Mouse (Mus musculus) CH12.LX (cell line): ENCODE results near the gene Megf8.

Source experiments
- CHD1 ChIP-seq: IDR thresholded peaks from 2 replicates; pipeline ENCODE4 v1.6.1; 2012; ENCODE audit warnings: low read depth, low read length, improper control_type of control experiment, inconsistent platforms
- CTCF ChIP-seq, 2 experiments: IDR thresholded peaks in 1 of 2; conservative IDR thresholded peaks in 1 of 2; 2 replicates each; pipeline ENCODE4 v1.5.1; 2011 to 2012; ENCODE audit warnings: low read depth in 2 of 2, low read length in 2 of 2, improper control_type of control experiment in 1 of 2, inconsistent platforms in 1 of 2, mild to moderate bottlenecking in 1 of 2, moderate library complexity in 1 of 2
- ETS1 ChIP-seq: conservative IDR thresholded peaks from 2 replicates; pipeline ENCODE4 v1.6.1; 2012; ENCODE audit warnings: low read depth, mild to moderate bottlenecking, inconsistent platforms, low read length, improper control_type of control experiment, moderate library complexity
- GABPA ChIP-seq: IDR thresholded peaks from 2 replicates; pipeline ENCODE4 v1.6.1; 2012; ENCODE audit warnings: low read depth, low read length, improper control_type of control experiment, inconsistent platforms; ENCODE audit not compliant: insufficient replicate concordance
- HCFC1 ChIP-seq: IDR thresholded peaks from 2 replicates; pipeline ENCODE4 v1.6.1; 2012; ENCODE audit warnings: low read depth, mild to moderate bottlenecking, inconsistent platforms, low read length, improper control_type of control experiment
- IRF4 ChIP-seq: IDR thresholded peaks from 2 replicates; pipeline ENCODE4 v1.6.1; 2014; ENCODE audit warnings: low read depth, mild to moderate bottlenecking, inconsistent platforms, low read length, improper control_type of control experiment
- KAT2A ChIP-seq: IDR thresholded peaks from 2 replicates; pipeline ENCODE4 v1.6.1; 2012; ENCODE audit warnings: low read length, improper control_type of control experiment, inconsistent platforms; ENCODE audit not compliant: insufficient replicate concordance
- MAX ChIP-seq: IDR thresholded peaks from 2 replicates; pipeline ENCODE4 v1.6.1; 2011; ENCODE audit warnings: low read length, improper control_type of control experiment
- POLR2A ChIP-seq: IDR thresholded peaks from 2 replicates; pipeline ENCODE4 v1.6.1; 2011; ENCODE audit warnings: low read depth, mild to moderate bottlenecking, improper control_type of control experiment, low read length
- RCOR1 ChIP-seq: conservative IDR thresholded peaks from 2 replicates; pipeline ENCODE4 v1.6.1; 2012; ENCODE audit warnings: low read depth, mild to moderate bottlenecking, inconsistent platforms, low read length, improper control_type of control experiment
- USF1 ChIP-seq: IDR thresholded peaks from 2 replicates; pipeline ENCODE4 v1.6.1; 2014; ENCODE audit warnings: low read depth, mild to moderate bottlenecking, inconsistent platforms, low read length, improper control_type of control experiment

- TF ChIP-seq IRF4 (no peak), RCOR1 (no peak), HCFC1 (no peak), CTCF (conservative IDR thresholded peaks at IDR 0.05 in 1 of 2, IDR thresholded peaks at IDR 0.05 in 1 of 2; ENCODE audit: low read depth in 2 of 2, low read length in 2 of 2) (no peak), POLR2A (no peak), GABPA (no peak), CHD1 (no peak), KAT2A (no peak), ETS1 (no peak), MAX (no peak), USF1 (no peak)
Measured at GRCm38 (mm10) chr7:25323219-25323618, 6.3 kb downstream of the Megf8 start.
